Mouse (Mus musculus) gastrocnemius, postnatal 25 days (tissue): ENCODE results near the gene Morc3. TPM values are rescaled to one million over a fixed set of nuclear protein-coding genes. Genes with fewer than 3 reads are reported as not detected.
"Not testable (repeated sequence)": the region's sequence is repeated elsewhere in the genome, so short reads cannot be mapped to it uniquely, and the experiment has no call there.

ENCODE experiments used
- DNase-seq: peaks from one replicate; pipeline ENCODE4 v3.0.0; 2022
- total RNA-seq, 2 experiments: library from RNA; stranded (reverse); gene quantifications; 1 replicate in 1 of 2; 2 replicates in 1 of 2; pipeline ENCODE4 v1.2.3; 2021

Morc3 gene
- total RNA-seq, 2 experiments from 2014 or later, result 11.4 to 13.9 TPM

DNA sequence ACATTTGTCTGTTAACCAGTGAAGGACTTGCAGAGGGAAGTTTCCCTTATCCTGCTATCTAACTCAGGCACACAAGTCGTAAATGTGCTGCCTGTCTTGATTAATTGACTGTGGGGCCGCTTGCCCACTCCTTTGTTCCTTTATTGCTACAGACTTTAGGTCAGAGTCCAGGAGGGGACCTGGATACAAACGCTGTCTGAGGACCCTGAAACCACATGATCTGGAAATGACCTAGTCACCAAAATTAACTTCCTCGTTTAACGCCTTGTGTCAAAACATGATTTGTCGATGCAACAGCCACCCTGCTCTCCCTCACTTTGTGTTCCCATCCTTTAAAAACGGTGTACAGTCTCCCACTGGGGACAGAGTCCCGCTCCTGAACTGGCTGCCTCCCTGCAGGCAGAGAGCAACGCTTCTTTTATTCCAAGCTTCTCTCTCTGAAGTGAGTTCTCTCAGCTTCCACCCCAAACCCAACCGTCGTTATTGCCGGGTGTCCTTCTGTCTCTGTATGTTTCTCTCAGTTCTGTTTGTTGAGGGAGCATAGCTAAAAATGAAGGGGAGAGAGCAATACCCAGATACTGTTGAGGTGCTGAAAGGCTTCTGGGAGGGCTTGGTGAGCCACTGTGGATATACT, 13.1 kb upstream of the Morc3 start:
- no peak for DNase-seq

DNA sequence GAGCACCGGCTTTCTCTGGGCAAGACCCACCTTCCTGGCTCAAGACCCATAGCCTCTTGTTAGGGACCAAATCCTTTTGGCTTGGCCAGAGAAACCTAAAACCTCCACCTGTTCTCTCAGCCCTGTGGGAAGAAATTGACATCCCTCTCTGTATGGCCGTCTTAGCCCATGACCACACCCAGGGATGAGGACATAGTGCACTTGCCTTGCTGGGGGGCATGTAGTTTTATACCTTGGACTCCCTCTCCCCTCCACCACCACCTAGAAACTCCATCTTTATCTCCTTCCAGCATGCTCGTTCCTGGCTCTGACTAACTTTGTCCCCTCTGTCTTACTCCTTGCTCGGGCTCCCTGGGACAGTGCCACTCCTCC, 12.6 kb upstream of the Morc3 start:
- no peak for DNase-seq

DNA sequence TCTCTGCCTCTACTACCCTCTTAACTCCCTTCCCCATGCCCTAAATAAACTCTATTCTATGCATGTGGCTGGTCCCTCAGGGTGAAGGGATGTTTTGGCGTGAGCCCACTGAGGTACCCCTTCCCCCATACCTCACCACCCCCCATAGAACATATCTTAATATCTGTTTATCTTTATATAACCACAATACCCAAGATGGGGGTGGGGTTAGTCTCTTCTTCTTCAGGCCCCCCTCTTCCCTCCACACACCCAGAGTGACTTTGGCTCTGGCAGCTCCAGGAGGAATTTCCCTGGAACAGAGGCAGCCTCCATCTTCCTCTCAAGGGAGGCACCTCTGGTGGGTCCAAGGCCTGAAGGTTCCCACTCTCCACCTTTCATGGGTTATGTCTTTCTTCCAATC, 11.9 kb upstream of the Morc3 start:
- no peak for DNase-seq

DNA sequence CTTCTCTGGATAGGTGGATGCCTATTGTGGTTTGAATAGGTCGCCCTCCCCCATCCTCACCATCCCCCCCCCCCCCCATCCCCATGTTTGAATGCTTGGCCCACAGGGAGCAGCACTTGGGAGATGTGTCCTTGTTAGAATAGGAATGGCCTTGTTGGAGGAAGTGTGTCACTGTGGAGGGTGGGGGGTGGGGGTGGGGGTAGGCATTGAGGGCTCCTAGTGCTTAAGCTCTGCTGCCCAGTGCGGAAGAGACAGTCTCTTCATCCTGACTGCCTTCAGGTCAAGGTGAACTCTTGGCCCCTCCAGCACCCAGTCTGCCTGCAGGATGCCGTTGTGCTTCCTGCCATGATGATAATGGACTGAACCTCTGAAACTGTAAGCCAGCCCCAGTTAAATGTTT, 10.2 kb upstream of the Morc3 start:
- no peak for DNase-seq

DNA sequence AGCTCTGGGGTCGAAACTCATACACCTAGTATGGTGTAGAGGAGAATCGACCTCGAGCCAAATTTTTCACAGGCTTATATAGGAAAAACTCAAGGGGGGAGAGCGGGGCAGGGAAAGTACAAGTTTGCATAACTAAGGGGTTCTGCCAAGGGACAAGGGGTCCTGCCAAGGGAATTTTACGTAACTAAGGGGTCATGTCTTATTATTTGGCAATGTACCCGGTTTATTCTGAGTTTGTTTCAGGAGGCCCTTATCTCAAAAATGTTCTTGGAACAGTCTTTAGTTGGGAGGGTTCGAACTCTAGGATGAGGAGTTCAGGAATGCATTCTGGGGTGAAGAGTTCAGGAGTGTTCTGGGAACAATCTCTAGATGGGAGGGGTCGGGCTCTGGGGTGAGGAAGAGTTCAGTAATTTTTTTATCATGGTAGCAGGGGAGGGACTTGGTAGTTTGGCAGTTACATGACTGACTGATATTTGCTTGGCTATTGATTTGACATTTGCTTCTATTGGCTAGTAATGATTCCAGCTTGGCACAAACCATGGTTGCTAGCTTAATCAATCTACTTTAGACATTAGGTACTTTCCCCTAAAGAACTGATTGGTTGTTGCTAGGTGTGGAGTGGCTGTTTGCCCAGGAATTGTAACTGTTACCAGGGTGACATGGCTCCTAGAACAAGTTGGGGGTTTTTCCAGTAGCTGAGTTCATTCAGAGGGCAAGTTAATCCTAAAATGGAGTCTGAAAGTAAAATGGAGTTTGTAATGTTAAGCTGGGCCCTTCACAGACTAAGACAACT, 9.3 kb upstream of the Morc3 start:
- DNase-seq, result not testable (repeated sequence)

DNA sequence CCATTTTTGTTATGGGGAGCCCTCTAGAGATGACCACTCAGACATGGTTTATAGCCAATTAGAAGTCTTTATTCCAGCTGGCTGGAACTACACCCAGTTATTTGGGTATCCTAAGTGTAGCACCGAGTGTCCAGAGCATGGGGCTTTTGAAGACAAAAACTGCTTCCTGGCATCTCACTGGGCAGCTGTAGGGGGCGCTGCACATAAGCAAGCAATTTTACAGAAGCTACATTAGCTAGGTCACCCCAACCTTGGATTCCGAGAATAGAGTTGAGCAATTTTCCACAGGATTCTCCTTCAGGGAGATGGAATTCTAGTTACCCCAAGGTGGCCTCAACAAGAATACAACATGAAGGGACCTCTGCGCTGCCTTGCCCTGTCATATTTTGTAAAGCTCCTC, 7.1 kb upstream of the Morc3 start:
- DNase-seq, result no peak

DNA sequence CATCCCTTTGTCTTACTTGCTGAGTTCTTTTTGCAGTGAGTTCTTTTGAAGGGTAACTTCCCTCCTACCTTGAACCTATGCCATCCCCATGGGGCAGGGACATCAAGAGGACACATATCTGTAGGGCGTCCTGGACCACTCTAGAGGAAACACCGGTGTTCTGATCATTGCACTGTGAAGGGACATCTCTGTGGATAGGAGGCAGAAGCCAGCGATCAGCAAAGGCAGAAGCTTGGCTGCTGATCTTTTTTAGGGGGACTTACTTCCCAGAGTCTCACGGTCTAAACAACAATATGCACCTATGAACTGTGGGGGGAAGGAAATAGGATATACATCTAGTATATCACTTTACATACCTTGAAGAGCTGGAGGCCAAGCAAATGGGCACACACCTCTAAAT, 6.5 kb upstream of the Morc3 start:
- DNase-seq, result no peak

DNA sequence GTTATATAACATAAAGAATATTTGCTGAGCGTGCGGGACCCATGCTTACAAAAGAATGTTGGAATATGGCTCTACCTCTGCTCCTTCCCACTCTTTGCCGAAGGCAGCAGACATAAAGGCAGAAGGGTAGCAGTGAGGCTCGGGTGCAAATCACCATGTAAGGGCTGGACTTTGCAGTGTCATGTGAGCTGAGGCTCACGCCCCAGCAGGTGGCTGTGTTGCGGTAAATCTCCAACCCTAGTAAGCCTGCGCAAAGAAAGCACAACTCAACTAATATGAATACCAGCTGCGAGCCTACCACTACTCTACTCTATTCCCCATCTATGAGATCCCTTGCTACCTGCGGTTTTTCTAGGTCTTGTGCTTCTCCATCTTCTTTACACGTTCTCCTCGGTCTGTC, 5.9 kb upstream of the Morc3 start:
- DNase-seq, result no peak

DNA sequence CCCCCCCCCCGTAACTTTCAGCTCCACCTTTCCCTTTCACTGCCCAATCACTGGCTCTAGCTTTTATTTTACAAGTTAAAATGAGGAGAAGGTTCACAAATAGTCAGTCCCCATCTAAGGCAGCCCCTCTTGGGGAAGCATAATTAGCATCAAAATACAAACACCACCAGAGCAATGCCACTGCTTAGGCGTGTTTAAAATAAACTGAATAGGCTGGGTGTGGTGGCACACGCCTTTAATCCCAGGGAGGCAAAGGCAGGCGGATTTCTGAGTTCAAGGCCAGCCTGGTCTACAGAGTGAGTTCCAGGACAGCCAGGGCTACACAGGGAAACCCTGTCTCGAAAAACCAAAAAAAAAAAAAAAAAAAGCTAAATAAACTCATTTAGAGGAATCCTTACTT, 5.4 kb upstream of the Morc3 start:
- not testable (repeated sequence) for DNase-seq

DNA sequence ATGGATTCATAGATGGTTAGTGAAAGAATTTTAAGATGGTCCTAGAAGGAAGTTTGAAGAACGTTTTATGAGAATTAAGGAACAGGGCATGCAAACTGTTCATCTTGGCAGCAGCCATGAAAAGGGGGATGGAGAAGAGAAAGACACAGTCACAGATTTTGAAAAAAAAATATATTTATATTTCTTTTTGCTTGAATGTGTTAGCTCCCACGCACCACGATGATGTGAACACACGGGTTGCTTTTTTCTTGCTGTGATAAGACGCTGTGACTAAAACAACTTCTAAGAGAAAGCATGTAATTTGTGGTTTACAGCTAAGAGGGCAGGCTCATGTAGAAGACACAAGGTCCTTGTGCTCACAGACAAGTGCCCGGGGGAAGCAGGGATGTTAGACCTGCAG, 5.0 kb upstream of the Morc3 start:
- no peak for DNase-seq

DNA sequence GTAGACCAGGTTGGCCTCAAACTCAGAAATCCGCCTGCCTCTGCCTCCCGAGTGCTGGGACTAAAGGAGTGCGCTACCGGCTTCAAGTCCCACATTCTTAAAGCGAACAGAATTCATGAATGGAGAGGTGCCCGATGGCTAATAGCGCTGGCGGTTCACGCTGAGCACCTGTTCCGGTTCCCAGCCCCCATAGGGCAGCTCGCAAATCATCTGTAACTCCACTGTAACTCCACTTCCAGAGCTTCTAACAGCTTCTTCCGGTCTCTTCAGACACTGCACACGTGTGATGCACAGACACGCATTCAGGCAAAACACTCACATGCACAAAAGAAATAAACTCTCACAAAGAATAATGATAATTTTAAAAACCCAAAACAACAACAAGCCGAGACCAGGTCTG, 2.4 kb upstream of the Morc3 start:
- no peak for DNase-seq

DNA sequence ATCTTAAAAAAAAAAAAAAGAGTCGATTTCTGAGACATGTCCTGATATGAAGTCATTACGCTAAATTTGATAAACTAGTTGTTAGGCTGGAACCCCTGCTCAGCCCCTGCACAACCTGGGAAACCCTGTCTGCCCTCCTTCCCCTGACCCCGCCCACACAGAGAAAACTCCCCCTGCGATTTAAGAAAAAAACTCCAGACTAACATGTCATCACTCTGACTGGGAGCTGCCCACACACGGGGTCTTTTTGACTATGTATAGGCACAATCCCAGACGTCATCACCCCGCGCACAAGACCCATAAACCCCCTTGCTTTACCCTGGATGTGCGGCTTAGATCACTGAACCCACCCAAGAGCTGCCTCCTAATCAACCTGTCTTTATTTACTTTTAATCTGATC, 1.9 kb upstream of the Morc3 start:
- DNase-seq, result no peak

DNA sequence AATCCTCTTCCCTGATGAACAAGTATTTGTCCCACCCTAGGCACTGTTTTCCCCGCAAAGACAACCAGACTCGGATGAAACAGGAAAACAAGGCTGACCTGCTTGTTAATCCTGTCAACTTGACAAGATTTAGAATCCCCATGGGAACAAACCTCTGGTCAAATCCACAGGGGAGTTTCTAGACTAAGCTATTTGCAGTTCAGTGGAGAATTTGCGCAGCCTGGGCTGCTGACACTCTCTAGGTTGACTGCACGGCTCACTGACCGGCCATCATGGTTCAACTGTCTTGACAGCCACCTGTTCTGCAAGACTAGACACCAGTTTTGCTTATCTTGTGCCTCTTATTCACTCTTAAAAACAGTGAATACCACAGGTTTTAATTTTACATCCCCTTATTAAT, 1.0 kb upstream of the Morc3 start:
- no peak for DNase-seq

DNA sequence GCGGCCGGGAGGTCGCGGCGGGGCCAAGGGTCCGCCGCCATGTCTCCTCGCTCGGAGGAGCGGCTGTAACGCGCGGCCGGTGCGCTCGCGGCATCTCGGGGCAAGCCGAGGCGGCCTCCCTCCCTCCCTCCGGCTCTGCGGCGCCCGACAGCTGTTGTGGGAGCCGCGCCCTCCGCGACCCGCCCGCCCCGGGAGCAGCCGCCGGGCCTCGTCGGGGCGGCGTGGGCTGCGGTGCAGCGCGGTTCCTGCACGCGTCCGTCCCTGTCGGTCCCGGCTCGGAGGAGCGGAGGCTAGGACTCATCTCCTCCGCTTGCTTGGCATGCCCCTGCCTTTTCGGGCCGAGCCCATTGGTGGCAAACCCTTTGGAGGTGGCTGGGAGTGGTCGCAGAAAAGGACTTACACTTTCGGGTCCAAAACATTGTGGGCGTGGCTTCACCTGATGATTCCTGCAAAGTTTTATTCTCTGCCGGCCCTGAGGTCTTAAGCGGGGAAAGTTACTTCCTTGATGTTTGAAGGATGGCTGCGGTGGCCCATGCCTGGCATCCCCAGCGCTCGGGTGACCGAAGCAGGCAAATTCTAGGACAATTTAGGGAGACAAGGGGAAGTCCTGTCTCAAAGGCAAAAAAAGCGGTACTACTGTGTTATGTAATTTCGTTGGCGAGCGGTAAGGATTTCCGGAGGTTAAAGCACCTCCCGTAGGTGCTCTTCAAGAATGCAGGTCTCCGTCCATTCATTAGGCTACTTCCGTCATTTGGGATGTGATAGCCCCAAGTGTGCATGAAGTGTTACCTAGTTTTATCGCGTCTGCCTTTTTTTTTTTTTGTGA, 743 bp downstream of the Morc3 start:
- DNase-seq, result no peak

DNA sequence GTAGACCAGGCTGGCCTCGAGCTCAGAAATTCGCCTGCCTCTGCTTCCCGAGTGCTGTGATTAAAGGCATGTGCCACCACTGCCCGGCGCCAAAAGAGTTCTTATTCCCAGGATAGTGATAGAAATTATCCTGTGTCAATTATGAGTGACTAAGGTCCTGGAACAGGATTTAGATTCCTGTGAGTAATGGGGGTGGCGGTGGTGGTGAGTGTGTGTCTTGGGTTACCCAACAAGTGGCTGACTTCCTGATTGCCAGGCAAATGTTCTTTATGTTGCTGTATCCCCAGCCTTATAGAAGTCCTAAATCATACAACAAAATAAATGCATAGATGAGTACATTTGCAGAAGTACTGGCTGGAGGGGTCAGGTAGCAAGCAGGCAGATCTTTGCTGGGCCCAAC, 1.6 kb downstream of the Morc3 start:
- no peak for DNase-seq

DNA sequence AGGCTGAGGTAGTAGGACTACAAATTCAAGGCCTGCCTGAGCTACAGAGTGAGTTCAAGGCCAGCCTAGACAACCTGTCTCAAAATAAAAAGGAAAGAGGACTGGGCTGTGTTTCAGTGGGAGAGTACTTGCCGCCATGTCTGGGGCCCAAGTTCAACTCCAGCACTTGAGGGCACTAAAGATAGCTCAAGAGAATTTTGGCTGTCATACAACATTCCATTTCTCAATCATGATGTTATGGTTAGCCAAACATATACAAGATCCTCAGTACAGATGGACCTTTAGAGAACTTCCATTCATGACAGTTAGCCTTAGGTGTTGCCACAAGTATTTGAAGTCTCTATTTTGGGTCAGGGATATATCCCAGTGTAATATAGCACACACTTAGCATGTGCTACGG, 2.2 kb downstream of the Morc3 start:
- DNase-seq, result no peak

DNA sequence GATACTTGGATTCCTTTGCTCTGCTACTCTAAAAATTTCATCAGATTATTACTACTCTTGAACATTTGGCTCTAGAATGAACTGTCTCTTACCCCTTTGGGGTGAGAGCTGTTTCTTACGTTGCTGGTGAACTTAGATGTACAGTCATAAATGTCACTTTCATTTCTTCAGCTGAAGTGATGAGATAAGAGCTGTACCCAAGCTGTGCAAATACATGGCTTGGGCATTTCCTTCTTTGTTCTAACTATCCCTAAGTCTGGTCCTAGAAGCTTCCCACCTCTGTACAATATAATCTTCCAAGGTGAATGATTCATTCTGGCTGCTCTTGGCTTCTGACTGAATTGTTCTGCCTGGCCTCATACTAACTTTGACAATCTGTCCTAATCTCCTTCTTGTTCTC, 7.1 kb downstream of the Morc3 start:
- DNase-seq, result no peak

DNA sequence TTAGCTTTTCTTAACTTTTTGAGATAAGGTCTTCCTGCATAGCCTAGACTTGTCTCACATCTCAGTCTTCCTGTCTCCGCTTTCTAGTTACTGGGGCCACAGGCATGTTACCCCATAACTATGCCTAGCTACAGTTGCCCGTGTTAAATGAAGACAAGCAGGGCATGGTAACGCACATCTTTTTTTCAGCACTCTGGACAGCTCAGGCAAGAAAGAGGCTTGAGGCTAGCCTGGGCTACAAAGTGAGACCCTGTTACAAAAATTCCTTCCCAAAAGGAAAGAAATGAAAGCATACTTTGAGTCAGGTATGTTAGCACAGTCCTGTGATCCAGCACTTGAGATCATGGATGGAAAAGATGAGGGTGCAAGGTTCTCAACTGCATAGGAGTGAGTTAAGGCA, 18.6 kb downstream of the Morc3 start:
- DNase-seq, result no peak

DNA sequence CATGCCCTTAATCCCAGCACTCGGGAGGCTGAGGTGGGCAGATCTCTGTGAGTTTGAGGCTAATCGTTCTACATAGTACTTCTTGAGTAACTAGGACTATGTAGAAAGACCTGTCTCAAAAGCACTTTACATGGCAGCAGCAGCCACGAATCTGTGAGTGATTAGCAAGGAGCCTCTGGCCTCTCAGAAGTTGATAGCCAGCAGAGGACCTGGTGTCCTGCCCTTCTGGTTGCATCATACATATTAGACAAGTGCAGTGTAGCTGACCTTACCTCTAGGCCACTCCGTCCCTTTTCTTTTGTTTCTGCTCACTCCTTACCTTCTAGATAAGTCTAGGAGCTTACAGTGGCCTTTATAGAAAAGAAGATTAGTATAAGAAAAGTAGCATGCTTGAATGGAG, 28.0 kb downstream of the Morc3 start:
- no peak for DNase-seq

DNA sequence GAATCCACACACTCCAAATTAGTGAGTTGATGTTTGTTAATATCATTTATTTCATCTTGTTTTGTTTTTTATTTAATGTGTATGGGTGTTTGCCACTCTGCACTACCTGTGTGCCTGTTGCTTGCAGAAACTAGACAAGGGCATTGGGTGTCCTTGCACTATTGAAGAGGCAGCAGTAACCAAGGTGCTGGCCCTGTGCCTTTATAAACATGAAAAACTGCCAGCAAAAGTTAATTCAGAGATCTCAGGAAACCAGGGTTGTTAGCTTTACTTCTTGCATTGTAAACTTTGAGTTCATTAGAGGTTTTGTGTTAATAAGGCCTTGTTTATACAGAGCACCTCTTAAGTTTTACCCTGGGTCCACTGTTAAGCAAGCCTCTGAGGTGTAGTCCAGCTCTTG, 28.8 kb downstream of the Morc3 start:
- DNase-seq, result no peak

DNA sequence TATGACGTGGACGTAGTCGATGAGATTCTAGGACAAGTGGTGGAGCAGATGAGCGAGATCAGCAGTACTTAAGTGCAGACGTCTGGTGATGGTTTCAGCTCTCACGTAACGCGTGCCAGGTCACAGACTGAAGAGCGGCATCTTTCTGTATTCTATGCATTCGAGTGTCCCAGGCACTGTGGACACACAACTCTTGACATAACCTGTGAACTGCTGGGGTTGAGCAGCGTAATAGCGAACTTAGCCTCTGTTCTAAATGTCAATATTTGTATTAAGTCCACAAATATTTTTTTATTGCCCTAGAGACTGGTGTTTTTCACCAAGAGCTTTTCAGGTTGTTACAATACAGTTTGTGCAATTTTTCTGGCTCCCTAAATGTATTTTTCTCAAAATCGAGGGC, 42.9 kb downstream of the Morc3 start:
- DNase-seq, result no peak

DNA sequence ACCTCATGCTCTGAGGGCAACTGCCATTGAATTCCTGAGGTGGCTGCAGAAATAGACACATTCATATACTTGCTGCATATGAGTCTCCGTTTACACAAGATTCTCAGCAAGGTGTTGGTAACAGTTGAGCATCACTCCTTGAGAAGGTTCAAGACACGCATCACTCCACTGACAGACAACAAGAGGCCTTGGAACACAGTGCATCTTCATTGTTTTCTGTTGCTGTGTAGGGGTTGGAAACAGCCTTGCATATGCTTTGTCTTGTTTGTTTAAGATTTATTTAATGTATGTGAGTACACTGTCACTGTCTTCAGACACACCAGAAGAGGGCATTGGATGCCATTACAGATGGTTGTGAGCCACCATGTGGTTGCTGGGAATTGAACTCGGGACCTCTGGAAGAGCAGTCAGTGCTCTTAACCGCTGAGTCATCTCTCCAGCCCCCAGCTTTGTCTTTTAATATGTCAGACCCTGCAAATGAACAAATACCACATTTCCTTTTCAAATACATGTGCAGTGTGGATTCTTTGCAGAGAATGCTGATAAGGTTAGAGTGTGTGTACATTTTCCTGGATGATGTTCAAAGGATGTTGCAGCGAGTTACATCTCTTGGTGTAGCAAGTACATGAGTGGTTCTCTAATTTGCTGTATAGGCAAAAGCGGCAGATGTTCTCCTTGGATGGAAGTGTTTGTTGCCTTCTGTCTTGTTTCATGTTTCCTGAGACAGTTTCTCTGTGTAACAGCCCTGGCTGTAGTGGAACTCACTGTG, 45.9 kb downstream of the Morc3 start:
- DNase-seq, result no peak
